Mouse (Mus musculus) lung, embryonic 15.5 days (tissue): ENCODE data around the gene Mrpl12. TPM values are rescaled to one million over a fixed set of nuclear protein-coding genes. Genes with fewer than 3 reads are reported as not detected.

Source experiments
- ATAC-seq: fragments of 200-750 bp; cut with Nextera tagmentation; 2 replicates; pipeline ENCODE4 v1.8.0; 2017; ENCODE audit warnings: moderate number of reproducible peaks, borderline replicate concordance; ENCODE audit not compliant: low FRiP score, low TSS enrichment; ENCODE audit errors: extremely low read depth
- H3K27ac ChIP-seq: fragments of 300-500 bp; sonication (generic); 2 replicates; pipeline ENCODE4 v1.5.1; 2015; ENCODE audit warnings: moderate library complexity, mild to moderate bottlenecking, inconsistent platforms
- H3K27me3 ChIP-seq: fragments of 300-500 bp; sonication (generic); 2 replicates; pipeline ENCODE4 v1.6.1; 2015; ENCODE audit warnings: inconsistent platforms
- H3K36me3 ChIP-seq: fragments of 300-500 bp; sonication (generic); 2 replicates; pipeline ENCODE4 v1.6.1; 2015; ENCODE audit warnings: inconsistent platforms
- H3K4me1 ChIP-seq: fragments of 300-500 bp; sonication (generic); 2 replicates; pipeline ENCODE4 v1.6.1; 2015; ENCODE audit warnings: inconsistent platforms
- H3K4me2 ChIP-seq: fragments of 300-500 bp; sonication (generic); 2 replicates; pipeline ENCODE4 v1.6.1; 2015; ENCODE audit warnings: inconsistent platforms, mild to moderate bottlenecking, moderate library complexity
- H3K4me3 ChIP-seq: fragments of 300-500 bp; sonication (generic); 2 replicates; pipeline ENCODE4 v1.5.1; 2015; ENCODE audit warnings: mild to moderate bottlenecking, inconsistent platforms
- H3K9ac ChIP-seq: fragments of 300-500 bp; sonication (generic); 2 replicates; pipeline ENCODE4 v1.6.1; 2015; ENCODE audit warnings: inconsistent platforms
- H3K9me3 ChIP-seq: fragments of 300-500 bp; sonication (generic); 2 replicates; pipeline ENCODE4 v1.6.1; 2016; ENCODE audit warnings: inconsistent platforms
- WGBS: fragments of 180-500 bp; shearing (Covaris S2); methylation state at CpG from one replicate; pipeline ENCODE4 v1.1.7; 2015; 5-methylcytosine and 5-hydroxymethylcytosine counted together
- polyA plus RNA-seq: library from polyadenylated mRNA; unstranded; fragments of >200 nt; fragmentation: Nextera tagmentation; extraction: Ambion mirVana; gene quantifications from 2 replicates; pipeline ENCODE4 v1.2.1, GENCODE M21; 2015

The Mrpl12 gene
- polyA plus RNA-seq, 1 experiment from 2014 or later: 125 TPM

DNA sequence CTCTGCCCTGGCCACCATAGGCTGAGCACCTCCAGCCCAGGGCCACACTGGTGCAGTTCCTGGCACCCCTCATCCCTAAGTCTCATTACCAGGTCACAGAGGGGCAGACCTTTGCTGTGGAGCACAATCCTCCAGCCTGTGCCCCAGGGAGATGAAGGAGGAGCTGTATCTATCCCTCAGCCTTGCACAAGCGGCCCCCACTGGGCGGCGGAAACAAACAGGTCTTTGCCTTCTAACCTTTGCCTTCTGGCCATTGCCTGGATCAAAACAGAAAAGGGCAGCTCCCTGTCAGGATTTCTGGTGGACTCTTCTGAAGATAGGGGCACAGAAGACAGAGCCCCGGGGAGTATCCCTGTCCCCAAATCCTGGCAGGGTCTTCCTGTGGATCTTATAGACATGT, 44.5 kb downstream of the Mrpl12 start:
- ATAC-seq: no peak

DNA sequence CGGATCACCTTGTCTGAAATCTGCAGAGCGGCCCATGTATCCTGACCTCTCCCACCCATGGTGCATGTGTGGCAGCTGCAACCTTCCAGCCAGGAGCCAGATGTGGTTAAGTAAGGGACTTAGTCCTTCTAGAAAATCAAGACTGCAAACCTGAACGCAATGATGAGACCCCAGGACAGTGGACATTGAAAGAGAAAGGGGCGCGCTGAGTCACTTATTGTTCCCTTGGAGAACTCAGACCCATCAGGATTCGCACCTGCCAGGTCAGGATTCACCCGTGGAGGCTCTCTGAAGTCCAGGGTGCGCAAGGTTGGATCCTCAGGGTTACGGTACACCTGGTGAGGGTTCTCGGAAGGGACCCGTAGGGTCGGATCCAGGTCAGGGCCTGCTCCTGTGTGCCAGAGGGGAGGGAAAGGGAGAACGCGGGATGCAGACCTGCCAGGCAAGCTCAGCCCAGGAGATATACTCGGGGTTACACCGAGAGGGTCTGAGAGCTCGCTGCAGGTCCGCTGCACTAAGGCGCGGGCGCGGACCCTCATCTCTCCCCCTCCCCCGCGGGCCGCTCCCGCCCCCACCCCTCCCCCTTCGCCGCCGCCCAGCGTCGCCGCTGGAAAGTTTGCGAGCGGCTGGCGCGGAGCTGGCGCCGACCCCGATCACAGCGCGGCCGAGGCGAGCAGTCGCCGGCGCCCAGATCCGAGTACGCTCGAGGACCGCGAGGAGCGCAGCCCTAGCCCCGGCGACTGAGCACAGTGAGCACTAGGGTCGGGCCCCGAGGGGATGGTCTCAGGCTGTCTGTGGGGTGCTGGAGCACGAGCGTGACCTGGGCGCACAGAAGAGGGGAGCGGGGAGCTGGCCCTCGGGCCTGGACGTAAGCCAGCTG, 45.9 kb downstream of the Mrpl12 start, which contains the start of gene Gcgr:
Gcgr (plus strand) TSS at position 615 of the 880 bp plus-strand sequence.
- 7% methylated on average over 61 of the region's 62 CpGs for WGBS
- peak; percentile 58; the same call in 1 of the 2 replicates for ATAC-seq
- no peak within 1 kb of the TSS for H3K27ac ChIP-seq

More for the DNA sequence above, 44.5 kb downstream of the Mrpl12 start:
- no peaks in the 10 kb centered on the region for H3K9me3 ChIP-seq
- H3K4me1 ChIP-seq: peaks cover 11% of the 10 kb centered on the region
- no peak overlapping the region for H3K4me3 ChIP-seq
- no peak overlapping the region for H3K27ac ChIP-seq
- H3K27me3 ChIP-seq: peaks cover 63% of the 10 kb centered on the region
- no peak overlapping the region for H3K9ac ChIP-seq
- no peaks in the 10 kb centered on the region for H3K36me3 ChIP-seq
- no peak overlapping the region for H3K4me2 ChIP-seq
- WGBS: 74% methylated on average over 4 of the region's 4 CpGs

DNA sequence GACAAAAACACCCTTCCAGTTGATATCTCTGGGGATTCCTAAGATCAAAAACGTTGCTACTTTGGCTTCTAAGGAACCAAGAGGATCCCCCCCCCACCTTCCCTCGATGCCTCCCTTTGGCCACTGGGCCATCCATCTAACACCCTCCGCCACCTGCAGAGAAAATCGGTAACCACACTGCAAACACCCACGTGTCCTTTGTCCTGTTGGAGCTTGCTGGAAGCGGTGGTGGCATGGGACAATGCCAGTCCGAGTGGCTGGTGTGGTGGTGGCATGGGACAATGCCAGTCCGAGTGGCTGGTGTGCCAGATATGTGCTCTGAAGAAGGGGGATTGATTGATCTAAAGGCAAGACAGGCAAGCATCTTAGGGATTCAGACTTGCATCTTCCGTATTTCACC, 47.2 kb downstream of the Mrpl12 start:
- Histone ChIP-seq H3K9ac (no peak overlapping the region), H3K9me3 (no peaks in the 10 kb centered on the region), H3K4me2 (no peak overlapping the region), H3K4me3 (no peak overlapping the region), H3K36me3 (no peaks in the 10 kb centered on the region), H3K27me3 (peaks cover 65% of the 10 kb centered on the region), H3K4me1 (peaks cover 11% of the 10 kb centered on the region), H3K27ac (no peak overlapping the region)
- WGBS: 22% methylated on average over 9 of the region's 9 CpGs
- ATAC-seq: no peak

More for the DNA sequence above, 45.9 kb downstream of the Mrpl12 start, which contains the start of gene Gcgr:
- H3K36me3 ChIP-seq: no peaks in the 10 kb centered on the region
- H3K27me3 ChIP-seq: peaks cover 65% of the 10 kb centered on the region
- H3K4me2 ChIP-seq: peak within 1 kb of the TSS; percentile 85
- H3K4me3 ChIP-seq: peak within 1 kb of the TSS; percentile 41
- H3K9ac ChIP-seq: peak within 1 kb of the TSS; percentile 48
- H3K4me1 ChIP-seq: peaks cover 11% of the 10 kb centered on the region
- no peaks in the 10 kb centered on the region for H3K9me3 ChIP-seq

GRCm38 (mm10) chr11:120534093-120534492, 49.7 kb downstream of the Mrpl12 start:
- no peak for ATAC-seq
- Histone ChIP-seq H3K27me3 (peaks cover 50% of the 10 kb centered on the region), H3K36me3 (no peaks in the 10 kb centered on the region), H3K9ac (no peak overlapping the region), H3K4me3 (no peak overlapping the region), H3K27ac (no peak overlapping the region), H3K4me2 (no peak overlapping the region), H3K4me1 (peaks cover 22% of the 10 kb centered on the region), H3K9me3 (no peaks in the 10 kb centered on the region)
- 77% methylated on average over 8 of the region's 8 CpGs for WGBS

DNA sequence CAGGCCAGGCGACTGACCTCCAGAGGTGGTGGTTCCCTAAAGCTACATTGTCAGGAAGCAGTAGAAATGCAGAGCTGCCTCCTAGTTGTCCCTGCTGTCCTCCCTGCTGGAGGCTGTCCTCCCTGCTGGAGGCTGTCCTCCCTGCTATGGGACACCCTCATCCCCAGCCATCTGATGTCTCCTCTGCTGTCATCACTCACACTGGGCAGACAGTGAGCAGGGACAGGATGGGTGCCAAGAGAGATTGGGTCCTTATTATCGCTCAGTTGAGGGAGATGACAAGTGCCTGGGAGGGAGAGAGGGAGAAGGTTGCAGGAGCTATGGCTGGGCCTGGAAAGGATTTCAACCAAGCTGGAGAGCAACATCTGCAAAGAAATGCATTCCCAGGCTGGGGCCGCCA, 50.7 kb downstream of the Mrpl12 start:
- no peak overlapping the region for H3K9ac ChIP-seq
- H3K27me3 ChIP-seq: peaks cover 40% of the 10 kb centered on the region
- no peak overlapping the region for H3K4me2 ChIP-seq
- H3K9me3 ChIP-seq: no peaks in the 10 kb centered on the region
- H3K4me3 ChIP-seq: no peak overlapping the region
- no peak for ATAC-seq
- 59% methylated on average over 3 of the region's 3 CpGs for WGBS
- peaks cover 32% of the 10 kb centered on the region for H3K4me1 ChIP-seq
- H3K36me3 ChIP-seq: no peaks in the 10 kb centered on the region
- H3K27ac ChIP-seq: no peak overlapping the region

GRCm38 (mm10) chr11:120535804-120536203, 51.4 kb downstream of the Mrpl12 start:
- Histone ChIP-seq H3K27ac (no peak overlapping the region), H3K9ac (no peak overlapping the region), H3K27me3 (peaks cover 33% of the 10 kb centered on the region), H3K9me3 (no peaks in the 10 kb centered on the region), H3K4me3 (no peak overlapping the region), H3K36me3 (no peaks in the 10 kb centered on the region), H3K4me1 (peaks cover 33% of the 10 kb centered on the region), H3K4me2 (no peak overlapping the region)
- WGBS: 69% methylated on average over 3 of the region's 3 CpGs
- no peak for ATAC-seq

GRCm38 (mm10) chr11:120538485-120538884, 54.1 kb downstream of the Mrpl12 start:
- WGBS: 55% methylated on average over 3 of the region's 3 CpGs
- peak overlapping the region; percentile 84 for H3K27ac ChIP-seq
- peaks cover 6% of the 10 kb centered on the region for H3K27me3 ChIP-seq
- H3K9me3 ChIP-seq: no peaks in the 10 kb centered on the region
- H3K4me1 ChIP-seq: peaks cover 27% of the 10 kb centered on the region
- peaks cover 13% of the 10 kb centered on the region for H3K36me3 ChIP-seq
- H3K4me2 ChIP-seq: no peak overlapping the region
- no peak overlapping the region for H3K4me3 ChIP-seq
- no peak overlapping the region for H3K9ac ChIP-seq
- ATAC-seq: no peak

Other genes starting within 250 kb of the Mrpl12 start
- 2,618 and 2,638 TPM in 2 replicates for gene Actg1, start 136.1 kb upstream of the Mrpl12 start, polyA plus RNA-seq
- gene Fscn2, start 123.1 kb upstream of the Mrpl12 start, polyA plus RNA-seq: 0.38 and 0.56 TPM in 2 replicates
- gene Faap100, start 105.8 kb upstream of the Mrpl12 start, polyA plus RNA-seq: 36.9 and 37.4 TPM in 2 replicates
- gene Nploc4, start 46.9 kb upstream of the Mrpl12 start, polyA plus RNA-seq: 32.5 and 34.5 TPM in 2 replicates
- not detected in 2 replicates for gene Tspan10, start 42.0 kb upstream of the Mrpl12 start, polyA plus RNA-seq
- gene Pde6g, start 31.1 kb upstream of the Mrpl12 start, polyA plus RNA-seq: 0.25 and 0.31 TPM in 2 replicates
- gene Oxld1, start 26.5 kb upstream of the Mrpl12 start, polyA plus RNA-seq: 12.7 and 13.0 TPM in 2 replicates
- gene Ccdc137, start 26.5 kb upstream of the Mrpl12 start, polyA plus RNA-seq: 31.2 and 35.5 TPM in 2 replicates
- gene Arl16, start 17.0 kb upstream of the Mrpl12 start, polyA plus RNA-seq: 43.8 and 44.6 TPM in 2 replicates
- 67.5 and 70.9 TPM in 2 replicates for gene Slc25a10, start 7.2 kb downstream of the Mrpl12 start, polyA plus RNA-seq
- gene Gcgr, start 46.1 kb downstream of the Mrpl12 start, polyA plus RNA-seq: 0.91 and 1.1 TPM in 2 replicates
- 205 and 209 TPM in 2 replicates for gene Mcrip1, start 65.1 kb downstream of the Mrpl12 start, polyA plus RNA-seq
- gene Ppp1r27, start 66.5 kb downstream of the Mrpl12 start, polyA plus RNA-seq: 0.65 and 1.7 TPM in 2 replicates
- gene P4hb, start 88.6 kb downstream of the Mrpl12 start, polyA plus RNA-seq: 847 and 883 TPM in 2 replicates
- 697 and 699 TPM in 2 replicates for gene Arhgdia, start 97.0 kb downstream of the Mrpl12 start, polyA plus RNA-seq
- gene Alyref, start 113.8 kb downstream of the Mrpl12 start, polyA plus RNA-seq: 511 and 543 TPM in 2 replicates
- gene Anapc11, start 113.8 kb downstream of the Mrpl12 start, polyA plus RNA-seq: 215 and 222 TPM in 2 replicates
- 0.78 and 1.4 TPM in 2 replicates for gene Npb, start 123.9 kb downstream of the Mrpl12 start, polyA plus RNA-seq
- gene Pcyt2, start 133.3 kb downstream of the Mrpl12 start, polyA plus RNA-seq: 103 and 126 TPM in 2 replicates
- gene Sirt7, start 140.6 kb downstream of the Mrpl12 start, polyA plus RNA-seq: 32.6 and 34.3 TPM in 2 replicates
- gene Mafg, start 149.0 kb downstream of the Mrpl12 start, polyA plus RNA-seq: 23.3 and 24.5 TPM in 2 replicates
- gene Pycr1, start 159.2 kb downstream of the Mrpl12 start, polyA plus RNA-seq: 25.4 and 27.2 TPM in 2 replicates
- 0.55 and 1.3 TPM in 2 replicates for gene Myadml2, start 163.5 kb downstream of the Mrpl12 start, polyA plus RNA-seq
- gene Notum, start 176.6 kb downstream of the Mrpl12 start, polyA plus RNA-seq: 4.1 and 4.3 TPM in 2 replicates
- 138 and 143 TPM in 2 replicates for gene Aspscr1, start 188.4 kb downstream of the Mrpl12 start, polyA plus RNA-seq
- gene Cenpx, start 229.1 kb downstream of the Mrpl12 start, polyA plus RNA-seq: 160 and 167 TPM in 2 replicates
- 57.9 and 59.9 TPM in 2 replicates for gene Lrrc45, start 229.3 kb downstream of the Mrpl12 start, polyA plus RNA-seq
- gene Rac3, start 236.9 kb downstream of the Mrpl12 start, polyA plus RNA-seq: 54.9 and 60.5 TPM in 2 replicates
- 45.1 and 55.1 TPM in 2 replicates for gene Dcxr, start 242.7 kb downstream of the Mrpl12 start, polyA plus RNA-seq
- 102 and 103 TPM in 2 replicates for gene Cbr2, start 247.5 kb downstream of the Mrpl12 start, polyA plus RNA-seq